Mouse (Mus musculus) gastrocnemius, postnatal 4 days (tissue): ENCODE measurements around the gene Fcrlb. TPM values are rescaled to one million over a fixed set of nuclear protein-coding genes. Genes with fewer than 3 reads are reported as not detected.
A peak's percentile ranks its signal among the peaks of the same experiment; 100 is the strongest.

ENCODE experiments used
- DNase-seq, 2 experiments: peaks; one replicate each; pipeline ENCODE4 v3.0.0; 2021 to 2022; ENCODE audit warnings: low spot score in 2 of 2, mixed read lengths in 2 of 2
- total RNA-seq, 2 experiments: library from RNA; stranded (reverse); gene quantifications; 2 replicates each; pipeline ENCODE4 v1.2.3; 2021

Gene Fcrlb
- total RNA-seq, 2 experiments from 2014 or later = not detected

DNA sequence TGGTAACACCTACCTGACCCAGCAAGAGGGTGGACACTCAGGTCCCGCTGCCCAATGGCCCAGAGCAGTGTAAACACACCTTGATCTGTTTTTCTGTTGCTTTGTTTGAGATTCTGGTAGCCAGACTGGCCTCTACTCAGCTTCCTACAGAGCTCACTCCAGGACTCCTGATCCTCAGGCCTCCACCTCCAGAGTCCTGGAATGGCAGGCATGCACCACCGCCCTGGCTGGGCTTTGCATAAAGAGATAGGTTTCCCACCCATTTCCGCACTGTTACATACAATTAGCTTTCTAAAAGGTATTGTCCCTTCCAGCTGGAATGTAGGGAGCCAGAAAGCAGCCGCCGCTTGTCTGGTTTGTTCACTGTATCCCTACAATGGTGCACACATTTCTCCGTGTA lies 41.3 kb downstream of the Fcrlb start:
- no peak for DNase-seq

DNA sequence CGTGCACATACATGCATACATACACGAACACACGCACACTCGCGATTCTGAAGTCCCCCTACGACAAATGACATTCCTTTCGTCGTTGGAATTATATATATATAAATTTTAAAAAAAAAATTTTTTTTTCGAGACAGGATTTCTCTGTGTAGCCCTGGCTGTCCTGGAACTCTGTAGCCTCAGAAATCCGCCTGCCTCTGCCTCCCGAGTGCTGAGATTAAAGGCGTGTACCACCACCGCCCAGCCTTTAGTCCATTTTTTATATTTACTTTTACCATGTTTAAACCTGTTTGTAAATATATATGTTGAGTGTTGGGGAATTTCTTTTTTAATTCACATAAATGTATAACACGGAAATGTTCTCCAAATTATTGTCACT lies 43.8 kb downstream of the Fcrlb start:
- no peak for DNase-seq

DNA sequence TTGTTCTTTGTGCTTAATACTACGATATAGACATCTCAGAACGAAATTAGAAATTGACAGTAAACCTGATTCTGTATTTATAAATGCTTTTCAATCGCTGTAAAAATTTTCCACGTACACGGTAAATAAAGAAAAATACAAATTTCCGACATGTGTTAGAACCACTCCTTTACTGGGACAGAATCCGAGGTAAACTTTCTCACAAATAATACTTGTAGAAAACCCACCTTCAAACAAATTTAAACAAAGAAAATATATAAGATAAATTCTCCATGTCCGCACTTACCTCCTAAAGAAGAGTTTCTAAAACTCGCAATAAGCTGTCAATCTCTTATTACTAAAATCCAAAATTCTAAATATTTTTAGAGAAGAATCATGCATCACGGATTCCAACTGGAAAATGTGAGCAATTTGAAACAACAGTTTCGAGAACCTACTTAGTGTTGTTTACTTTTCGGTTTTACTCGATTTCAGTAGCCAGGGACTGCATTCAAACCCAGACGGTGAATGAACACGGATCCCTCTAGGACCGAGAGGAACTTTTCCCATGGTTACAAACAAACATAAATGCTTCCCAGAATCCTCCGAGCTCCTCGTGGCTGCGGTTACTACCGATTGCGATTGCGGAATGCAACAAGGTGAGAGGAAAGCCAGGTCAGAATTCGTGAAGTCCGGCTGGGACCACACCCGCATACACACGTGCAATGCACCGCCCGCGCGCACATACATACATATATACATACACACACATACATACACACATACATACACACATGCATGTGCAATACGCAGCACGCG lies 44.4 kb downstream of the Fcrlb start:
- peak in 1 of 2 experiments; percentile 43 for DNase-seq

DNA sequence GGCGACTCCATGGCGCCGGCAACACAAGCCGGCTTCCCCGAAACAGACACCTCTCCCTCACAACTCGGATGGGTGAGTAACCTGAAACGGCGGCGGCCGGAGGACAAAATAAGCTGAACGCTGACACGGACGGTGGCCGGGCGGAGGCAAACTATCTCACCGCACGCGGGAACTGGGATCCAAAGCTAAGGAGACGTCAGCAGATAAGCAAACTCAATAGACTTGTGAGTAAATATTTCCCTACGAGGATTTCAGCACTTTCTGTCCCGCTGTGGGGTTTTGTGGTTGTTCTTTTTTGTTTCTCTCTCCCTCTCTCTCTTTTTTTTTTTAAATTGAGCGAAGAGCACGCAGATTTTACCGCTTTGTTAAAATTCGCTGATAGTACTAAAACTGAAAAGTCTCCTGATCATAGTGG lies 45.0 kb downstream of the Fcrlb start, which contains the start of gene Atf6:
TSS of gene Atf6 (minus strand) at position 81 of the 415 bp plus-strand sequence.
- DNase-seq = peak; percentile 94 to 95

DNA sequence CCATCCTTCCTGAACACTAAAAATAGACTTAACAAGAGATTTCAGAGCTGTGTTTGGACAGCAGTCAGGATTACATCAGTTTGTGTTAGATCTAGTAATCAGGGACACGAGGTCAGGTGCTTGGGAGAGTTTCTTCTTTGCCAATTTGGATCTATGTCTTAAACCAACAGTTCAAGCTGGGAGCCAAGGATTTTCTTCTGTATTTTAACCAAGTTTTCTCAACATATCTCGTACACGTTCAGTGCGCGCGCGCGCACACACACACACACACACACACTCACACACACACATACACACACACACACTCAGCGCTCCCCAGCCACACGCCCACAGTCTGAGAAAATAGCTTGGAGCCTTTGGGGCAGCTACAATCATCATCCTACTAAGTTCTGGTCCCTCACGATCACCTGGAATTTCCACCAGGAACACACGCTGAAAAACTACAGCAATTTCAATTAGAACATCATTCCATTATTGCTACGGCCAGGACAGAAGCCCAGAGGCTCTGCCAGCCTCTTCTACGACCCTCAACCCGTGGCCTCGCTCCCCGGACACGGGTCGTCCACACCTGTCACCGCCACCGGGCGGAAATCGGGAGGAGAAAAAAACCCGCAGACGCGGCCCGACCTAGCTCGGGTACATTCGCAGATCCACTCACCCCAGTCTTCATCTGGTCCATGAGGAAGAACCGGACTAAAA lies 45.6 kb downstream of the Fcrlb start:
- no peak for DNase-seq

DNA sequence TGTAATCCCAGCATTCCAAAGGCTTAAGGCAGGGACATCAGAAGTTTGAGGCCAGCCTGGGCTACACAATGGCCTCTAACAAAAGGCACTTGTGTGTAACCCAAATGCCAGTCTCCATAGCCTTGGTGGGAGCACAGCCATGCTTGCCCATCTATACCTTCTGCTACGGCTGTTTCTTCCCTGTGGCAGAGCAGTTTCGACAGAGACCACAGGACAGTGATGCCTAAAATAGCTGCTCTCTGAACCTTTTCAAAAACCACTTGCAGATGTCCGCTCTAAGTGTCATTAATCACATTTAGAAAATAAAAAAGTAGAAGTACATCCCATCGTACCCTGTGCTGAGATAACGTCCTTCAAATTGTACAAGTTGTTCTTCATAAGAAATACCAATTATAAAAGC lies 47.3 kb downstream of the Fcrlb start:
- DNase-seq = no peak

DNA sequence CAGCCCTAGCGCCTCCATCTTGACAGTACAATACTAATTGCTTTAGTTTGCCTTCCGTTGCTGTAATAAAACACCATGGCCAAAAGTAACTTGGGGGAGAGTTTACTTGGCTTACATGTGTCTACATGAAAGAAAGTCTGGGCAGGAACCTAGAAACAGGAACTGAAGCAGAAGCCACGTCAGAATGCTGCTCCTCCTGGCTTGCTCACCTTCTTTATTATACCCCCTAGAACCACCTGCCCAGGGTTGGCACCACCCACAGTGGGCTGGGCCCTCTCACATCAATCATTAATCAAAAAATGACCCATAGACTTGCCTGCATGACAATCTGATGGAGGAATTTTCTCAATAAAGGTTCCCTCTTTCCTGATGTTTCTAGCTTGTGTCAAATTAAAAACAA lies 48.0 kb downstream of the Fcrlb start:
- no peak for DNase-seq

DNA sequence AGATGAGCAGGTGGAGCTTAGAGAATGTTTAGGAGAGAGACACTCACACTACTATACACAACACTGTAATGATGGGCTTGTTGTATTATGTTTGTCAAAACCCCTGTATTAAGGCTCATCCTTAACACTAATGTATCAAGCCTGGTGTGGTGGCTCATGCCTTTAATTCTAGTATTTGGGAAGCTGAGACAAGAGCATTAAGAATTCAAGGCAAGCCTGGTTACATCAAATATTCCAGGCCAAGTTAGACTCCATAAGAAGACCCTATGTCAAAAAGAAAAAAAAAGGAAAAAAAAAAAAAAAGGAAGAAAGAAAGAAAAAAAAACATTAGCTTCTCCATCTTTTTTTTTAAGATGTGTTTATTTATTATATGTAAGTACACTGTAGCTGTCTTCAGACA lies 48.5 kb downstream of the Fcrlb start:
- no peak for DNase-seq

DNA sequence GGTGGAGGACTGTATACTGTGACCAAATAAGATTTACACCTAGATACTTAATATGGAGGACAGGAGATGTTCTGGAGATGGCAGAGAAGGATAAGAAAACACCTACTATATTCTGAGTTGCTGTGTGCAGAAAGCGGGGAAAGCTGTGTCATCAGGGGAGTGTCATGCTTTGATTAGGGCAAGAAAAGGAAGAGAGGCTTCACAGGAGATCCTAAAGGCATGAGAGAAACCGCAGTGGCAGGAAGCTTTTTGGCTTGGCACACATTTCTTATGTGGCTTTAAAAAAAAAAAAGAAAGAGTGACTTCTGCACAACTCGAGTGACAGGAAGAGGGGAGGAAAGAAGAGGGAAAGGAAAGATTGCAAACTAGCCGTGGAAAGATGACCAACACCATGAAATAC lies 49.7 kb downstream of the Fcrlb start:
- DNase-seq = no peak

DNA sequence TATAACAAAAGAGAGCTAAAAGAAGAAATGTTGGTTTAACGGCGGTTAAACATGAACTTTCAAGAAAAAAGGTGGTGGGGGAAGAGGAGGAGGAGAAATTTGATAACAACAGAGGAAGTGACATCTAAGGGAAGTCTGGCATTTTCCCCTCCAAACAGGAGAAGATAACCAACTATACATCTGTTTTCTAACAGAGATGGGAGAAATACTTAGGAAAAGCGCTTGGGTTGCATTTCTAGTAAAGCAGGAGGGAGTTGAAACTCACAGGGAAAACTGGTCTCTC lies 50.4 kb downstream of the Fcrlb start:
- DNase-seq = no peak

DNA sequence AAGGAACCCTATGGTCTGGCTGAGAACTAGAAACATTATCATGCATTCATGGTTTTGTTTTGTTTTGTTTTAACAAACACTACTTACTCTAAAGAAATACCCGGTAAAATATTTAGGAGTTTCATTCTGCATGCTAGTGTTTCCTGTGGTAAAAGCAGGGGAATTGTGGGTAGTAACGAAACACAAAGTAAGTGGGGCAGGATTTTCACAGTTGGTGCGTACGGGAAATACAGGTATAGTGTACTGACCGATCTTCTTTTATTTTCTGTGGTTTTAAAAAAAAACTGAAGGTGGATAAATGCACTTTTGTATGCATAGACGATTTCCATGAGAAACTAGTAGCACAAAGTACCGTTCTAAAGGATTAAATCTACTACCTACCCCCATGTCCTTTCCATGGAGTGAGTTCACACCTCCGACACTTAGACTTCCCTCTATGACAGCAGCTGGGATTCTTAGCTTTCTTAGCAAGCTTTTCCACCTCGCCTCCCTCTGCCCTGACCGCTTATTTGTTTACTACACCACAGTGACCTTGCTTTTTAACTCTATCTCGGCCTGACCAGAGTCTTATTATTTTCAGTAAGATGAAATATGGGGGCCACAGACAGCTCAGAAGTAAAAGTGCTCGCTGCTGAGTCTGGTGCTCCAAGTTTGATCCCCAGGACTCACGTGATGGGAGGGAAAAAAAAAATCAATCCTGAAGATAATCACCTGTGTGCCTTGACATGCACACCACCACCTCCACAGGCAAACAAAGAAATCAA lies 50.9 kb downstream of the Fcrlb start:
- DNase-seq = no peak

DNA sequence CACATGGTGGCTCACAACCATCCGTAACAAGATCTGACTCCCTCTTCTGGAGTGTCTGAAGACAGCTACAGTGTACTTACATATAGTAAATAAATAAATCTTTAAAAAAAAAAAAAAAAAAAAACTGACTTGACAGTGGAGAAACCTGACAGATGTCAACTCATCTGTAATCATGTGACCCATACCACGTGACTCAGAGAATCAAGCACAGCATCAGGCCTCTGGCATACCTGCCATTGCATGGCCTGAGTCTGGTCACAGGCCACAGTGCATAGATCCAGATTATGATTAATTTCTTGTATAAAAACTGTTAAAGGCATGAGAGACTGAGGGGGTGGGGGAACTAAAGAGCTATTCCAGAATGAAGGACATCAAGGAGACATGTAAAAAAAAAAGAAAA lies 53.9 kb downstream of the Fcrlb start:
- DNase-seq = no peak

DNA sequence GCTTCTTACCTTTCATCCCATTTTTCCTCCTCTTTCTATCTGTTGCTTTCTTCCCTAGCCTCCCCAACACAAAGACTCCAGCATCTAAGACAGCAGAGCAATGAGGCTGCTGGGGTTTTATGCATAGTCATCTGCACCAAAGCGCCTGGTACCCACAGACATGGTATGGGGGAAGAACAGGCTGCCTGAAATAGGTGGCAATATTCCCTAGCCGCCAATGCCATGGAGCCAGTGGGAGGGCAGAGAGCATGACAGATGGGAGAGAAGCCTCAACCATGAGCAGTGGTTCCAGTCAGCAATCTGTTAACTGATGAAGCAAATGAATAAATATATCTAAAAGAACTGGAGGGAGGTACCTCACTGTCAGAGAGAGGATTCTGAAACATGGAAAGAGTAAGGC lies 55.4 kb downstream of the Fcrlb start:
- DNase-seq = no peak

Other genes with a start within 250 kb of the Fcrlb start
- 10 to 100 TPM; 16.4 to 17.4 TPM for gene Atf6, start 45.2 kb downstream of the Fcrlb start, total RNA-seq
- under 1 TPM; 0.59 to 0.67 TPM for gene Gm26620, start 27.9 kb downstream of the Fcrlb start, total RNA-seq
- 10 to 100 TPM; 13.4 to 13.8 TPM for gene Dusp12, start 27.4 kb downstream of the Fcrlb start, total RNA-seq
- under 1 TPM; 0.26 to 0.61 TPM for gene Fcrla, start 14.6 kb upstream of the Fcrlb start, total RNA-seq
- 10 to 100 TPM in 1 of 2 experiments, 1 to 10 TPM in 1; 8.9 to 11.9 TPM for gene Fcgr2b, start 63.6 kb upstream of the Fcrlb start, total RNA-seq
- gene Fcgr4, start 106.0 kb upstream of the Fcrlb start, total RNA-seq = under 1 TPM; 0.37 to 0.62 TPM
- 10 to 100 TPM; 15.7 to 16.8 TPM for gene Fcgr3, start 152.0 kb upstream of the Fcrlb start, total RNA-seq
- 1 to 10 TPM in 1 of 2 experiments, not detected in 1; 1.2 TPM for gene Cfap126, start 201.0 kb upstream of the Fcrlb start, total RNA-seq
- gene Sdhc, start 237.7 kb upstream of the Fcrlb start, total RNA-seq = 100 to 1,000 TPM; 458 to 496 TPM
- gene Mpz, start 237.8 kb upstream of the Fcrlb start, total RNA-seq = 100 to 1,000 TPM; 476 to 539 TPM